8 mouse cellular contexts compared by ENCODE assay signal in the genomic region with DNA sequence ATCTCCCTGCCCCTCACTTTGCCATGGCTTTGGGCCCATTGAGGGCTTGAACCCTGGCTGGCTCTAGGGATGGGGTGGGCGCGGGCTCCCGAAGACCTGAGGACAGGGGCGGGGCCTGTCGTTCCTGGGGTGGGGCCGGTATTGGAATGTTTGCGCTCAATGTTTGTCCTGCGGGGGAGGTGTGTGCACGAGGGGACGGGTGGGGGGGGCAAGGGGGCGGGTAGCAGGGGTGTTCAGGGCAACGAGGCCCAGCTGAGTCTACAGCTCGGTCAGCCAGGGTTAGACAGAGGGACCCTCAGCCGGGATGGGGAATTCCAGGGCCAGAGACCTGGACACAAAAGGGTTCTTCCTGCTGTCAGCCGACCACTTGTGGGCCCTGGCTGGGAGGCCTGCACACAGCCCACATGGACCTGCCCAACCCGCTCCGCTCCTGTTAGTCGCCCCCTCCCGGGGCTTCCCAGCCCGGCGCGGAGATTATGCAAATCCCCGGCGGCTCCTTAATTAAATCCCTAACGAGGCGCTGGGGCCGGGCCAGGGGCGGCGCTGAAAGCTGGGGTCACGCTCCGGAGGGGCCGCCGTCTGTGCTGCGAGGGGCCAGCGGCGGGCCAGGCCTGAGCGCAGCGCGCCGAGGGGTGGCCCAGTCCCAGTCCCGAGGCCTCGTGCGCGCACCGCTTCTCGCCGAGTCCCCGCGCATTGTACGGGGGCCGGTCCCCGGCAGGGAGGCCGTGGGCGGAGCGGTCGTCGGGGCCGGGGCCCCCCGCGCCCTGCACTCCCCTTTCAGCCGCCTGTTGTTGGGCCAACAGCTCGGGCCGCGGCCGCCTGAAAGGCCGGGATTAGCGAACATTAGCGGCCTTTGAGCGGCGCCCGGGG. TPM values are rescaled to one million over a fixed set of nuclear protein-coding genes. Genes with fewer than 3 reads are reported as not detected.
A peak's percentile ranks its signal among the peaks of the same experiment; 100 is the strongest.
DNase-seq lines count a peak whose midpoint lies in the region; ATAC-seq and TF ChIP-seq lines count a peak whose summit lies in the region.

No protein-coding gene starts in this region.

- peak overlapping the region; percentile 79 for H3K27ac ChIP-seq in gastrocnemius, adult 2 months
- H3K27ac ChIP-seq in embryonic facial prominence, embryonic 12.5 days: peak overlapping the region; percentile 66; the same call in 1 of the 2 replicates
- no peak overlapping the region for H3K27ac ChIP-seq in heart, postnatal 0 days (ENCODE audit: low read depth)
- H3K27ac ChIP-seq in lung, postnatal 0 days (ENCODE audit: low read length): peak overlapping the region; percentile 92

- WGBS in embryonic facial prominence, embryonic 12.5 days: 3% methylated on average over 60 of the region's 71 CpGs
- WGBS in heart, postnatal 0 days: 7% methylated on average over 69 of the region's 71 CpGs
- 2% methylated on average over 49 of the region's 71 CpGs for WGBS in lung, postnatal 0 days

- no peaks in the 10 kb centered on the region for H3K36me3 ChIP-seq in embryonic facial prominence, embryonic 12.5 days
- H3K36me3 ChIP-seq in heart, postnatal 0 days (replicated peaks; ENCODE audit: control insufficient read depth, insufficient read depth, low read length): no peaks in the 10 kb centered on the region
- no peaks in the 10 kb centered on the region for H3K36me3 ChIP-seq in lung, postnatal 0 days (ENCODE audit: insufficient read depth, low read length)

- no peak for TF ChIP-seq CTCF in gastrocnemius, adult 2 months (IDR thresholded peaks at IDR 0.05)
- no peak for TF ChIP-seq CTCF in heart, postnatal 0 days (IDR thresholded peaks at IDR 0.05; ENCODE audit: low read depth)
- 0 out of 2 replicates have a peak, but pooled peaks have one; percentile 10 for TF ChIP-seq CTCF in lung, postnatal 0 days (IDR thresholded peaks at IDR 0.05)

- peak; percentile 47; the same call in 1 of the 2 replicates for ATAC-seq in embryonic facial prominence, embryonic 12.5 days (ENCODE audit: insufficient number of reproducible peaks, insufficient read depth, low FRiP score, low TSS enrichment)
- ATAC-seq in heart, postnatal 0 days (ENCODE audit: insufficient read depth, low read depth): peak; percentile 45
- ATAC-seq in lung, postnatal 0 days: peak; percentile 55
- no peak; the same call in 1 of the 2 replicates for ATAC-seq in megakaryocyte progenitor cell, adult 5-6 weeks (replicated peaks; ENCODE audit: poor library complexity)

- DNase-seq in gastrocnemius, adult 2 months: peak; percentile 66
- DNase-seq in gastrocnemius, postnatal 36 days: no peak
- DNase-seq in heart, postnatal 0 days (ENCODE audit: low spot score): no peak
- peak; percentile 71 to 81 for DNase-seq in layer of hippocampus, postnatal 10 days (ENCODE audit: low spot score in 2 of 2)
- peak; percentile 80 for DNase-seq in lung, postnatal 0 days (ENCODE audit: low spot score)
- peak; percentile 44 for DNase-seq in right cerebral cortex, adult 18-20 months

- no peaks in the 10 kb centered on the region for H3K9me3 ChIP-seq in embryonic facial prominence, embryonic 12.5 days
- no peaks in the 10 kb centered on the region for H3K9me3 ChIP-seq in heart, postnatal 0 days (replicated peaks; ENCODE audit: control insufficient read depth, low read length)
- no peaks in the 10 kb centered on the region for H3K9me3 ChIP-seq in lung, postnatal 0 days (ENCODE audit: low read length)

- no peak for TF ChIP-seq EP300 in heart, postnatal 0 days (IDR thresholded peaks at IDR 0.05; ENCODE audit: low read depth)
- TF ChIP-seq EP300 in lung, postnatal 0 days (IDR thresholded peaks at IDR 0.05): no peak

- peak overlapping the region; percentile 78 for H3K4me3 ChIP-seq in gastrocnemius, adult 2 months
- H3K4me3 ChIP-seq in embryonic facial prominence, embryonic 12.5 days: peak overlapping the region; percentile 43
- peak overlapping the region; percentile 47 for H3K4me3 ChIP-seq in heart, postnatal 0 days (ENCODE audit: low read depth, low read length)
- H3K4me3 ChIP-seq in lung, postnatal 0 days (ENCODE audit: low read depth, low read length): peak overlapping the region; percentile 41

- H3K9ac ChIP-seq in embryonic facial prominence, embryonic 12.5 days: peak overlapping the region; percentile 72
- H3K9ac ChIP-seq in heart, postnatal 0 days (replicated peaks; ENCODE audit: low read depth, low read length): peak overlapping the region; percentile 61
- peak overlapping the region; percentile 51 for H3K9ac ChIP-seq in lung, postnatal 0 days (replicated peaks; ENCODE audit: low read depth)

- H3K4me2 ChIP-seq in embryonic facial prominence, embryonic 12.5 days (replicated peaks): peak overlapping the region; percentile 91
- H3K4me2 ChIP-seq in heart, postnatal 0 days (ENCODE audit: low read depth, low read length): peak overlapping the region; percentile 80
- H3K4me2 ChIP-seq in lung, postnatal 0 days (replicated peaks; ENCODE audit: low read depth, low read length): peak overlapping the region; percentile 75

- peaks cover 46% of the 10 kb centered on the region for H3K4me1 ChIP-seq in embryonic facial prominence, embryonic 12.5 days
- peaks cover 11% of the 10 kb centered on the region for H3K4me1 ChIP-seq in heart, postnatal 0 days (ENCODE audit: control insufficient read depth, insufficient read depth)
- H3K4me1 ChIP-seq in lung, postnatal 0 days (ENCODE audit: insufficient read depth, low read depth, low read length): peaks cover 44% of the 10 kb centered on the region

- peaks cover 36% of the 10 kb centered on the region for H3K27me3 ChIP-seq in embryonic facial prominence, embryonic 12.5 days
- H3K27me3 ChIP-seq in heart, postnatal 0 days (ENCODE audit: control insufficient read depth, insufficient read depth, low read length): peaks cover 36% of the 10 kb centered on the region; the same call in 1 of the 2 replicates
- H3K27me3 ChIP-seq in lung, postnatal 0 days (replicated peaks; ENCODE audit: insufficient read depth, low read length): no peaks in the 10 kb centered on the region

- intact Hi-C loops in gastrocnemius, adult 2 months (cut with DNase I): no loop called here
- intact Hi-C loops in gastrocnemius, postnatal 36 days (cut with DNase I): no loop called here

RNA-seq across cellular contexts. Expression of a gene that starts 26.4 kb away (rescaled TPM):
- 1 to 10 TPM; 3.0 to 7.6 TPM for total RNA-seq in gastrocnemius, adult 2 months (2021)
- 1 to 10 TPM; 3.1 to 5.0 TPM for total RNA-seq in gastrocnemius, postnatal 36 days (2021)
- 13.4 and 19.5 TPM in 2 replicates for polyA plus RNA-seq in embryonic facial prominence, embryonic 12.5 days (2016; fragmentation: Nextera tagmentation; extraction: Ambion mirVana)
- total RNA-seq in heart, postnatal 0 days (2014; rRNA removed; ENCODE audit: low replicate concordance): 12.5 and 19.8 TPM in 2 replicates
- polyA plus RNA-seq in heart, postnatal 0 days (2015; fragmentation: Nextera tagmentation; extraction: Ambion mirVana): 1.4 and 2.0 TPM in 2 replicates
- 100 to 1,000 TPM; 123 to 134 TPM for total RNA-seq in layer of hippocampus, postnatal 10 days (2021)
- polyA plus RNA-seq in lung, postnatal 0 days (2015; fragmentation: Nextera tagmentation; extraction: Ambion mirVana): 67.9 and 72.5 TPM in 2 replicates
- 0.39 TPM in 1 of 2 replicates, not detected in the other for total RNA-seq in megakaryocyte progenitor cell, adult 5-6 weeks (2015)
- 1.0 TPM in 1 of 2 replicates, not detected in the other for total RNA-seq in megakaryocyte progenitor cell, adult 5-6 weeks (2017)

RNA-seq across cellular contexts. Expression of a gene that starts 36.9 kb away (rescaled TPM):
- total RNA-seq in gastrocnemius, adult 2 months (2021): 10 to 100 TPM in 1 of 2 experiments, 1 to 10 TPM in 1; 9.0 to 11.7 TPM
- 1 to 10 TPM; 6.1 to 9.7 TPM for total RNA-seq in gastrocnemius, postnatal 36 days (2021)
- 40.7 and 43.3 TPM in 2 replicates for polyA plus RNA-seq in embryonic facial prominence, embryonic 12.5 days (2016; fragmentation: Nextera tagmentation; extraction: Ambion mirVana)
- total RNA-seq in heart, postnatal 0 days (2014; rRNA removed; ENCODE audit: low replicate concordance): 21.7 and 57.9 TPM in 2 replicates
- polyA plus RNA-seq in heart, postnatal 0 days (2015; fragmentation: Nextera tagmentation; extraction: Ambion mirVana): 23.8 and 27.0 TPM in 2 replicates
- 10 to 100 TPM; 21.4 to 22.4 TPM for total RNA-seq in layer of hippocampus, postnatal 10 days (2021)
- 22.5 and 25.1 TPM in 2 replicates for polyA plus RNA-seq in lung, postnatal 0 days (2015; fragmentation: Nextera tagmentation; extraction: Ambion mirVana)
- total RNA-seq in megakaryocyte progenitor cell, adult 5-6 weeks (2015): 15.9 and 17.5 TPM in 2 replicates
- 17.8 and 23.7 TPM in 2 replicates for total RNA-seq in megakaryocyte progenitor cell, adult 5-6 weeks (2017)

RNA-seq across cellular contexts. Expression of a gene that starts 37.2 kb away (rescaled TPM):
- total RNA-seq in gastrocnemius, adult 2 months (2021): 1 to 10 TPM in 1 of 2 experiments, under 1 TPM in 1; 0.97 to 1.3 TPM
- total RNA-seq in gastrocnemius, postnatal 36 days (2021): 1 to 10 TPM; 1.6 to 3.1 TPM
- 227 and 249 TPM in 2 replicates for polyA plus RNA-seq in embryonic facial prominence, embryonic 12.5 days (2016; fragmentation: Nextera tagmentation; extraction: Ambion mirVana)
- total RNA-seq in heart, postnatal 0 days (2014; rRNA removed; ENCODE audit: low replicate concordance): 42.1 and 51.1 TPM in 2 replicates
- 35.2 and 39.4 TPM in 2 replicates for polyA plus RNA-seq in heart, postnatal 0 days (2015; fragmentation: Nextera tagmentation; extraction: Ambion mirVana)
- total RNA-seq in layer of hippocampus, postnatal 10 days (2021): 10 to 100 TPM; 12.4 to 14.1 TPM
- 12.5 and 14.5 TPM in 2 replicates for polyA plus RNA-seq in lung, postnatal 0 days (2015; fragmentation: Nextera tagmentation; extraction: Ambion mirVana)
- total RNA-seq in megakaryocyte progenitor cell, adult 5-6 weeks (2015): 180 and 190 TPM in 2 replicates
- total RNA-seq in megakaryocyte progenitor cell, adult 5-6 weeks (2017): 184 and 199 TPM in 2 replicates

RNA-seq across cellular contexts. Expression of a gene that starts 42.7 kb away (rescaled TPM):
- total RNA-seq in gastrocnemius, adult 2 months (2021): 1 to 10 TPM; 6.3 to 7.7 TPM
- 1 to 10 TPM; 7.4 to 7.6 TPM for total RNA-seq in gastrocnemius, postnatal 36 days (2021)
- polyA plus RNA-seq in embryonic facial prominence, embryonic 12.5 days (2016; fragmentation: Nextera tagmentation; extraction: Ambion mirVana): 265 and 270 TPM in 2 replicates
- total RNA-seq in heart, postnatal 0 days (2014; rRNA removed; ENCODE audit: low replicate concordance): 27.4 and 90.6 TPM in 2 replicates
- polyA plus RNA-seq in heart, postnatal 0 days (2015; fragmentation: Nextera tagmentation; extraction: Ambion mirVana): 65.4 and 65.8 TPM in 2 replicates
- 10 to 100 TPM; 28.7 to 31.7 TPM for total RNA-seq in layer of hippocampus, postnatal 10 days (2021)
- polyA plus RNA-seq in lung, postnatal 0 days (2015; fragmentation: Nextera tagmentation; extraction: Ambion mirVana): 81.2 and 85.6 TPM in 2 replicates
- 206 and 223 TPM in 2 replicates for total RNA-seq in megakaryocyte progenitor cell, adult 5-6 weeks (2015)
- total RNA-seq in megakaryocyte progenitor cell, adult 5-6 weeks (2017): 253 and 266 TPM in 2 replicates

Comparison
In these comparisons a context has a peak if more than half of its experiments do, and no peak if none do; other contexts are left out.
1. DNase-seq: peak in gastrocnemius, adult 2 months (single experiment), layer of hippocampus, postnatal 10 days (2 of 2), lung, postnatal 0 days (single experiment) and right cerebral cortex, adult 18-20 months (single experiment); none in gastrocnemius, postnatal 36 days (0 of 2) and heart, postnatal 0 days (single experiment).
2. Peak in every context shown above with its lines, with median percentiles within 50 percentile points of each other: H3K4me3 ChIP-seq, H3K4me2 ChIP-seq and H3K9ac ChIP-seq.